Mouse (Mus musculus) myocyte (in vitro differentiated cells): ENCODE results near the gene Caskin1. TPM values are rescaled to one million over a fixed set of nuclear protein-coding genes. Genes with fewer than 3 reads are reported as not detected.

Source experiments
- H3K27me3 ChIP-seq: one replicate; pipeline ENCODE4 v1.6.1; 2011; ENCODE audit not compliant: control insufficient read depth, insufficient read depth, insufficient read length
- H3K36me3 ChIP-seq: one replicate; pipeline ENCODE4 v1.6.1; 2011; ENCODE audit not compliant: control insufficient read depth, insufficient read depth
- H3K4me2 ChIP-seq: one replicate; pipeline ENCODE4 v1.6.1; 2011; ENCODE audit warnings: low read depth, control low read depth
- H3K4me3 ChIP-seq: one replicate; pipeline ENCODE4 v1.5.1; 2011; ENCODE audit warnings: mild to moderate bottlenecking, control low read depth, moderate library complexity
- H3K79me2 ChIP-seq: one replicate; pipeline ENCODE4 v1.6.1; 2011; ENCODE audit not compliant: control insufficient read depth, insufficient read depth
- H3ac ChIP-seq: one replicate; pipeline ENCODE4 v1.6.1; 2011; ENCODE audit not compliant: control insufficient read depth, insufficient read length
- CEBPB ChIP-seq: IDR thresholded peaks from 2 replicates; pipeline ENCODE4 v1.6.1; 2011; ENCODE audit warnings: mild to moderate bottlenecking, moderate library complexity; ENCODE audit not compliant: poor library complexity, insufficient read depth, severe bottlenecking
- E2F4 ChIP-seq: IDR thresholded peaks from one replicate; pipeline ENCODE4 v1.6.1; 2011; ENCODE audit warnings: mild to moderate bottlenecking, control low read depth, moderate library complexity; ENCODE audit not compliant: insufficient read depth
- MAX ChIP-seq: IDR thresholded peaks from one replicate; pipeline ENCODE4 v1.6.1; 2011; ENCODE audit warnings: low read depth, mild to moderate bottlenecking, control low read depth
- MYOD1 ChIP-seq, 3 experiments: IDR thresholded peaks; one replicate each; pipeline ENCODE4 v1.6.1; 2011; ENCODE audit warnings: control low read depth in 2 of 3, low read depth in 2 of 3, mild to moderate bottlenecking in 2 of 3, moderate library complexity in 1 of 3; ENCODE audit not compliant: insufficient read length in 2 of 3, control insufficient read depth in 1 of 3
- MYOG ChIP-seq, 3 experiments: IDR thresholded peaks; one replicate each; pipeline ENCODE4 v1.6.1; 2011; ENCODE audit warnings: control low read depth in 2 of 3, low read depth in 2 of 3, mild to moderate bottlenecking in 2 of 3; ENCODE audit not compliant: insufficient read length in 2 of 3, control insufficient read depth in 1 of 3, insufficient read depth in 1 of 3
- POLR2A ChIP-seq: IDR thresholded peaks from one replicate; pipeline ENCODE4 v1.6.1; 2011; ENCODE audit warnings: low read depth, mild to moderate bottlenecking, control low read depth, moderate library complexity; ENCODE audit not compliant: insufficient read length
- POLR2AphosphoS2 ChIP-seq: IDR thresholded peaks from one replicate; pipeline ENCODE4 v1.6.1; 2011; ENCODE audit warnings: low read depth, control low read depth; ENCODE audit not compliant: insufficient read length
- REST ChIP-seq: IDR thresholded peaks from one replicate; pipeline ENCODE4 v1.6.1; 2011; ENCODE audit warnings: mild to moderate bottlenecking, control low read depth, moderate library complexity; ENCODE audit not compliant: insufficient read depth, insufficient read length
- SRF ChIP-seq: IDR thresholded peaks from one replicate; pipeline ENCODE4 v1.6.1; 2011; ENCODE audit warnings: low read depth; ENCODE audit not compliant: control insufficient read depth, insufficient read length
- TCF12 ChIP-seq: IDR thresholded peaks from one replicate; pipeline ENCODE4 v1.6.1; 2011; ENCODE audit warnings: mild to moderate bottlenecking, control low read depth; ENCODE audit not compliant: poor library complexity, insufficient read depth, severe bottlenecking
- TCF3 ChIP-seq: IDR thresholded peaks from one replicate; pipeline ENCODE4 v1.6.1; 2011; ENCODE audit warnings: low read depth, control low read depth; ENCODE audit not compliant: insufficient read length
- USF1 ChIP-seq: IDR thresholded peaks from one replicate; pipeline ENCODE4 v1.6.1; 2011; ENCODE audit warnings: low read depth, mild to moderate bottlenecking, control low read depth, moderate library complexity
- polyA plus RNA-seq: library from polyadenylated mRNA; unstranded; fragments of >200 nt; fragmentation: generic; extraction: Trizol; gene quantifications from one replicate; pipeline ENCODE4 v1.2.1, GENCODE M21; 2012; ENCODE audit warnings: missing spikeins

The Caskin1 gene
- polyA plus RNA-seq, 1 experiment: 0.16 TPM

GRCm38 (mm10) chr17:24470701-24471527 is 17.5 kb upstream of the Caskin1 start:
- peaks cover 9% of the 10 kb centered on the region for H3K36me3 ChIP-seq
- TF ChIP-seq MYOG (IDR thresholded peaks at IDR 0.05; ENCODE audit: control insufficient read depth in 1 of 3, insufficient read depth in 1 of 3, insufficient read length in 2 of 3, low read depth in 2 of 3) (peak in 1 of 3 experiments; percentile 11), E2F4 (no peak)

DNA sequence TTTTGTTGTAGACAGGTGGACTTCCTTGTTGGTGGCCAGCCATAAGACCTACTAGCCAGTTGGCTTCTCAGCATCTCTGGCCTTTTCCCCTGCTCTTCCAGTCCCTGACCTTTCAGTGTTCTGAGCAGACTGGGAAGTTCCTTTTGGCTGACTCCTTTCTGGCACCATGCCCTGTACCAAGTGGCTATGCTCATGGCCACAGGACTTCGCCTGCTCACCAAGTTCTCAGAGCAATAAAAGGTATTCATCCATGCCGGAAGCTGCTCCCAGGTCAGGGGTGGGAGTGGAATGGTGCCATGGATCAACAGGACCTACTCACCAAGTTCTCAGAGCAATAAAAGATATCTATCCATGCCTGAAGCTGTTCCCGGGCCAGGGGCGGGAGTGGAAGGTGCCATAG is 15.9 kb upstream of the Caskin1 start:
- H3K4me2 ChIP-seq: peak overlapping the region; percentile 96
- H3K36me3 ChIP-seq: peaks cover 18% of the 10 kb centered on the region
- H3K27me3 ChIP-seq: no peaks in the 10 kb centered on the region
- H3K79me2 ChIP-seq: peaks cover 22% of the 10 kb centered on the region
- TF ChIP-seq REST: no peak
- no peak for TF ChIP-seq POLR2AphosphoS2
- TF ChIP-seq TCF3: no peak
- TF ChIP-seq CEBPB: no peak
- no peak for TF ChIP-seq SRF
- TF ChIP-seq MYOG (IDR thresholded peaks at IDR 0.05; ENCODE audit: control insufficient read depth in 1 of 3, insufficient read depth in 1 of 3, insufficient read length in 2 of 3, low read depth in 2 of 3): no peak
- no peak for TF ChIP-seq MYOD1 (IDR thresholded peaks at IDR 0.05; ENCODE audit: control insufficient read depth in 1 of 3, insufficient read length in 2 of 3, low read depth in 2 of 3)
- H3K4me3 ChIP-seq: peak overlapping the region; percentile 72
- no peak overlapping the region for H3ac ChIP-seq

More at GRCm38 (mm10) chr17:24470701-24471527, 17.5 kb upstream of the Caskin1 start:
- H3K4me2 ChIP-seq: peak overlapping the region; percentile 96
- peak overlapping the region; percentile 72 for H3ac ChIP-seq
- H3K79me2 ChIP-seq: peaks cover 22% of the 10 kb centered on the region
- no peaks in the 10 kb centered on the region for H3K27me3 ChIP-seq
- H3K4me3 ChIP-seq: peak overlapping the region; percentile 72

DNA sequence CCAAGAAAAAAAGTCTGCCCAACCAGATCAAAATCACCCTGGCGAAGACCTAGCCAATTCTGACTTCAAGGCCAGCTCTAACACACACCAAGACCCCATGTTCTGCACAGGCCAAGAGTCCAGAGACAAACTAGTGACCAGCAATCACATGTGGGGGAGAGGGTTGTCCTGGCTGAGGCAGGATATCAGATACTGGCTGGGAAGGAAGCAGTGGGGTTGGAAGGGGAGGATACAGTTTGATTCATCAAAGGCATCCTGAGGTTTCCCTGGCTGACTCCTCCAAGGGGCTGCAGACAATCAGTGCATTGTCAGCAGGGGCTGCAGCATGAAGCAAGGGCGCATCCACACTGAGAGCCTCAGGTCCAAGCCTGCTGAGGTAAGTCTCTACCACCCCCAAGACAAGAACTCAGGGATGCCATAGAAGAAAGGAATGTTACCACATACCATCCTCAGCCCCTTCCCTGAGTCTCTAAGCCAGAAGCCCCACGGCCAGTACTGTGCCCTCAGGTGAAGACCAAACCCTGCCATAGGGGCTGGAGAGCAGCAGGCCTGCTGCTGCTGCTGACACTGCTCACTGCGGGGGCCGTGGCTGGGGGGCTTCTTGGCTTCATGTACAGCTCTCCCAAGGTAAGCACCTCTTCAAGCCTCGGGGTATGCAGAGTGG is 14.7 kb upstream of the Caskin1 start, which contains the start of gene Bricd5:
Gene Bricd5, plus strand, starts transcription at position 273 of the 664 bp plus-strand sequence.
- Histone ChIP-seq H3K27me3 (no peaks in the 10 kb centered on the region), H3K36me3 (peaks cover 18% of the 10 kb centered on the region), H3ac (no peak within 1 kb of the TSS), H3K79me2 (peaks cover 29% of the 10 kb centered on the region), H3K4me2 (peak within 1 kb of the TSS; percentile 96), H3K4me3 (peak within 1 kb of the TSS; percentile 72)
- TF ChIP-seq POLR2AphosphoS2: peak; percentile 61
- no peak for TF ChIP-seq TCF12

GRCm38 (mm10) chr17:24474557-24474956 is 13.8 kb upstream of the Caskin1 start:
- Histone ChIP-seq H3K4me2 (no peak overlapping the region), H3ac (no peak overlapping the region), H3K4me3 (no peak overlapping the region), H3K79me2 (peaks cover 29% of the 10 kb centered on the region), H3K36me3 (peaks cover 18% of the 10 kb centered on the region), H3K27me3 (no peaks in the 10 kb centered on the region)
- TF ChIP-seq MYOD1 (IDR thresholded peaks at IDR 0.05; ENCODE audit: control insufficient read depth in 1 of 3, insufficient read length in 2 of 3, low read depth in 2 of 3) (peak in 2 of 3 experiments; percentile 42 to 51), TCF12 (no peak), CEBPB (no peak), TCF3 (no peak), POLR2A (no peak), USF1 (no peak), MAX (no peak), SRF (no peak), E2F4 (no peak), POLR2AphosphoS2 (no peak), MYOG (IDR thresholded peaks at IDR 0.05; ENCODE audit: control insufficient read depth in 1 of 3, insufficient read depth in 1 of 3, insufficient read length in 2 of 3, low read depth in 2 of 3) (peak in 2 of 3 experiments; percentile 39 to 72), REST (no peak)

DNA sequence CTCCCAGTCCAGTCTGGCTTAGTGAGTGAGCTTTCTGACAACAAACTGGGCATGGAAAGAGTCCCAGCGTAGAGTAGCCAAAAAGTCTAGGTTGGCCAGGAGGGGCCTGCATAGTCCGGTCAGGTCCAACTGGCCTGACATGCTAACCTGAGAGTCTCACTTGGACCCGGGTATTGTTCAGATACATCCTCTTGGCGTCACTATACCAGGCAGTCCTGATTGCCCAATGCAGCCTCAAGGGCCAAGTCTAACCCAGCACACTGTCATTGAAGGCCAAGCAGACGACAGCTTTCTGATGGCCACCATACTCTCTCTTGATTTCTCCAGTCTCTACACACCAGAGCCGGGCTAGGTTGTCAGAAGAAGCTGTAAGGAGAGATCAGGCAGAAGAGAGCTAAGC is 12.8 kb upstream of the Caskin1 start:
- Histone ChIP-seq H3K36me3 (peaks cover 18% of the 10 kb centered on the region), H3K27me3 (no peaks in the 10 kb centered on the region), H3K4me2 (no peak overlapping the region), H3ac (no peak overlapping the region), H3K79me2 (peaks cover 29% of the 10 kb centered on the region), H3K4me3 (no peak overlapping the region)
- TF ChIP-seq MYOG (IDR thresholded peaks at IDR 0.05; ENCODE audit: control insufficient read depth in 1 of 3, insufficient read depth in 1 of 3, insufficient read length in 2 of 3, low read depth in 2 of 3): no peak
- TF ChIP-seq POLR2AphosphoS2: no peak
- TF ChIP-seq MYOD1 (IDR thresholded peaks at IDR 0.05; ENCODE audit: control insufficient read depth in 1 of 3, insufficient read length in 2 of 3, low read depth in 2 of 3): no peak
- no peak for TF ChIP-seq SRF
- TF ChIP-seq USF1: no peak
